Mouse (Mus musculus) 416B (cell line): ENCODE measurements at regions not wholly inside any gene's neighbourhood (a gene's known extent, or its start where the extent isn't known, plus 50 kb on each side); places are given as distances from the start of the nearest gene placed in this dataset.

Source experiments
- DNase-seq: peaks from one replicate; pipeline ENCODE4 v3.0.0; 2011; ENCODE audit warnings: low read depth

DNA sequence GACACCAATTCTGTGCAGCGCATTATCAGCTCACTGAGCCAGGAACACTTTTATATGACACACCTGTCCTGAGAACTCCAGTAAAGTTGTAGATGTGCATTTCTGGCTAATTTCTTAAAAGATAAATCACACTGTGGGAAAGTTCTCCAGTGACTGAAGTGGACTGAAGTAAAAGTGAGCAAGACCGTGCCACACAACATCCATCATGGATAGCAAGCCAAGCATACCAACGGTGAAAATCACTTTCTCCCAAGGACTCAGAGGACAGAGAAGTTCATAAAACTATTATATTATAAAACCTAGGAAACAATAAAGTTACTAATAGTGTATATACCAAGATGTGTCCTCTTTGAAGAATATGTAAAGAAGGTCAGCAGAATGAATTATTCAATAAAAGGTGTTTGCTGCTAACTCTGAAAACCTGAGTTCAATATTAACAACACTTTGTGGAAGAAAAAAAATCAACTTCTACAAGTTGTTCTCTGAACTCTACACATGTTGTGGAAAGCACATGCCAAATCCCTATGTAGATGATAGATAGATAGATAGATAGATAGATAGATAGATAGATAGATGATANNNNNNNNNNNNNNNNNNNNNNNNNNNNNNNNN is 298.2 kb upstream of the Igbp1b start:
- peak; percentile 1 for DNase-seq

GRCm38 (mm10) chr6:138950888-138951287 is 292.5 kb upstream of the Igbp1b start:
- DNase-seq: no peak

- DNase-seq: no peak
These were observed 288.3 kb upstream of the Igbp1b start for GRCm38 (mm10) chr6:138946632-138947031.

GRCm38 (mm10) chr6:138945432-138945831 is 287.1 kb upstream of the Igbp1b start:
- DNase-seq: no peak

DNA sequence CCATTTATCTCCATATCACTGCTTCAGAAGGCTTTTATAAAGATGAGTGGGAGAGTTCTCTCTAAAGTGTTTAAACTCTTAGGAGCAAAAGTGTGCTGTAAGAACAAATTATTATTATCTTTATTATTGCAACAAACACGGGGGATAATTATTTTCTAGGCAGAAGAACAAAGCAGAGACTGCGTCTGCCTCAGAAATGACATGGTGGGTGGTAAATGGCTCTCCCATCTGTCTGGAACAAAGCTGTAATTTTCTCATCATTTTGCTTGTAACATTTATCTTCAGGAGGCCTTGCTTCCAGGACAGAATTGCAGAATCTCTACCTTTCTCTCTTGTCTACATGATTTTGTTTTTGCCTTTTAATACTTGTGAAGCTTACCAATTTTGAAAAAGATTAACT is 261.8 kb upstream of the Igbp1b start:
- DNase-seq: no peak

GRCm38 (mm10) chr6:138919531-138919930 is 261.2 kb upstream of the Igbp1b start:
- no peak for DNase-seq

- DNase-seq: no peak
These were observed 256.6 kb upstream of the Igbp1b start for GRCm38 (mm10) chr6:138914981-138915380.

GRCm38 (mm10) chr6:138873610-138874009 is 215.3 kb upstream of the Igbp1b start:
- DNase-seq: no peak

DNA sequence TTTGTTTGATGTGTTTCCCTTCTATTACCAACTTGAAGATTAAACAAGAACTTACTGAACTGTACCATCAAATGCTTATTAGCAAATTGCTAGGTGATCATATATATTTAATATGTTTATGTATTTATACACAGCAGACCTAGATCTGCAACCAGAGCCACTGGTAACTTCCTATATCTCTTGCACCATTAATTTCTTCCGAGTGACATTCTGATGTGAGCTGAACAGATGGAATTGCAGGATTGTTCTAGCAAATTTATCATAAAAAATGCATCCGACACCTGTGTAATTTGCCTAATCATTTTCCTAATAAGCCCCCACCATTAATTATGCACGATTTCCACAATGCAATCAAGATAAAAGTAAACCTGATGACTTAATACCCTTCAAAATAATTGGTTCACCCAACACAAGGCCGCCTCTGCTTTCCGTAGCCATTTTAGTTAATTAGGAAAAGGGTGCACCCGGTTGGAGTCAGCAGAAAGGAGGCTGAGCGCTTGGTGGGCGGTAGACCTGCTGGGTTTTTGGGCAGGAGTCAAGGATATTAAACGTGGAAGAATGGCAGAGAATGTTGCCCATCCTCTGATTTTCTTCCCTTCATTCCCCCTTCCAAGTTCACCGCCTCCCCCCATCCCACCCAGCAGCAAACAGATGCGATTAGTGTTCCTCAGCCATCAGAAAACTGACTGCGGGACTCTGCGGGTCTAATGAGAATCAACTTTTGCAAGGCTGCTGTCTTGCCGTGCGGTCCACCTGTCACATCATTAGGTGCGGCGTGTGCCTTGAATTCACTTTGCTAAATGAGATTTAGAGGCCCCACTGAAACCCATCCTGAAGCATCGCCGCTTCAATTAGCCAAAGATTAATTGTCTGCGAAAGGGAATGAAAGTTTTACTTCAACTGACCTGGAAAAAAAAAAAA is 214.4 kb upstream of the Igbp1b start:
- no peak for DNase-seq

- no peak for DNase-seq
These were observed 179.7 kb upstream of the Igbp1b start for GRCm38 (mm10) chr6:138838043-138838442.

DNA sequence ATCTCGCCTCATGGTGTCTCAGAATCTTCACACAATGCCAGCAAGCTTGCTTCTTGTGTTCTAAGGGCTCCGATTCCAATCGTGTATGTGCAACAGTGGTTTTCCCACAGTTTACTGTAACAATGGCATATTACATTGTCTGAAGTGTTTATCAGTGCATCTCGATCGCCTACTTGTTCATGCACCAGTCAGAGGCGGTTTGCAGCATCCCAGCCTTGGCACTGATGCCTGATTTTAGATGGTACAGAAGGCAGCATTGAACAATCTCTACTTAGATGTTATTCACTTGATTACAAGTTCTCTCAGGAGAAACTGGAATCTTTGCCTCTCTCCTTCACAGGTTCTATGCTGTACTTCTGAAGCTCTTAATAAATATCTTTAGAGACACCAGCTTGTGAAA is 176.5 kb upstream of the Igbp1b start:
- DNase-seq: no peak

DNA sequence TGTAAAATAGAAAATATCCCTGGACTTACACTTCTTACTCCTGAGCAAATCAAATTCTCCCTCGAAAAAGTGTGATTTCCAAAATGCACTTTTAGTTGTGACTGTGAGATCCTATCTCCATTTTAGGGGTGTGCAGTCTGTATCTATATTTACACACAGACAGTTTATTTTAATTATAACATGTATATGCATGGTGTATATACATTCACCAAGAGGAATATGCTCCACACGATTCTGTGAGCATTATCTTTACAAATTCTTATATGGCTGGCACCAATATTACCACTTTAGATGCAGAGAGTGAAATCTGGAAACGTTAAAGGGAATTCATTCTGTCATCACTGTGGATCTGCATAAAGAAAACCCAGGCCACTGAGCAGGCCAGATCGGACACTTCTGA is 143.5 kb upstream of the Igbp1b start:
- DNase-seq: no peak

DNA sequence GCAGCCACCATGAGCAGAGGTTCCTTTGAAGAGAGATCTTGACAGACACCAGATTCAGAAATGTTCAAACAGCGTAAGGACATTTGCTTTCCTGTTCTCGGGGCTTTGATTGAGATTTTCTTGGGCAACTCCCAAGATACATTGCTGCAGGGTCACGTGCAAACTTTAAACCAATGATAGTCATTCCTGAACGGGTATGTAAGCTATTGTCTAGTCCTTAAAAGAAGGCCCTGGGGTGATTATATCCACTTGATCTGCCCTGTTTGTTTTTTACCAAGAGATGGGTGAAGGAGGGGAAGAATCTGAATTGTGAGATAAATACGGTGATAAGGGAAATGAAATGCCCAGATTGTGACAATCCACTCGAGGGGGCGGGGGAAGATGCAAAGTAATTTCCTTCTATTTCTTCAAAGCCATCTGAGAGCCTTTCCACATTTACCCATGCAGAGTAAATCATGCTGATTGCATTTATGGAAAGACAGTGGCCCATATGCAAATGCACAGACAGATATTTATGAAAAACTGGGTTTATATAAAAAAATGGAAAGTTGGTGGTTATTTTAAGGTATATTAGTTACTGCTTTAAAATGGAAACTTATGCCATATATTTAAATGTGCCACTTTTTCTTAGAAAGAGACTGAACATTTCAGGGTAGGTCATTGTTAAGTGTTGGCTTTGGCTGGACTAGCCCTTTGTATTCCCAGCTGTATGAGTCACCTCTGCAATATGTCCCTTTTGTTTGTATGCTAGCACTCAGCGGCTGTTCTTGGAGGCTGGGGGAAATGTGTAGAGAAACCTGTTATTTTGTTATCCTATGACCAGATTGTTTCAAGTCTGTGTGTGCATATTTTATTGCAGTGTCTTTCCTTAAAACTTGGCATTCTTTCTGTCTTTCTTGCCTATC is 142.7 kb upstream of the Igbp1b start:
- DNase-seq: no peak

GRCm38 (mm10) chr6:138794706-138795105 is 136.4 kb upstream of the Igbp1b start:
- DNase-seq: no peak

GRCm38 (mm10) chr6:138792802-138793201 is 134.5 kb upstream of the Igbp1b start:
- DNase-seq: no peak

- no peak for DNase-seq
These were observed 124.6 kb upstream of the Igbp1b start for GRCm38 (mm10) chr6:138782907-138783306.

- DNase-seq: no peak
These were observed 124.1 kb upstream of the Igbp1b start for GRCm38 (mm10) chr6:138782470-138782869.

- DNase-seq: no peak
These were observed 103.6 kb upstream of the Igbp1b start for GRCm38 (mm10) chr6:138761991-138762390.

- no peak for DNase-seq
These were observed 96.6 kb upstream of the Igbp1b start for GRCm38 (mm10) chr6:138754955-138755303.

GRCm38 (mm10) chr6:138754302-138754954 is 96.1 kb upstream of the Igbp1b start:
- DNase-seq: no peak

DNA sequence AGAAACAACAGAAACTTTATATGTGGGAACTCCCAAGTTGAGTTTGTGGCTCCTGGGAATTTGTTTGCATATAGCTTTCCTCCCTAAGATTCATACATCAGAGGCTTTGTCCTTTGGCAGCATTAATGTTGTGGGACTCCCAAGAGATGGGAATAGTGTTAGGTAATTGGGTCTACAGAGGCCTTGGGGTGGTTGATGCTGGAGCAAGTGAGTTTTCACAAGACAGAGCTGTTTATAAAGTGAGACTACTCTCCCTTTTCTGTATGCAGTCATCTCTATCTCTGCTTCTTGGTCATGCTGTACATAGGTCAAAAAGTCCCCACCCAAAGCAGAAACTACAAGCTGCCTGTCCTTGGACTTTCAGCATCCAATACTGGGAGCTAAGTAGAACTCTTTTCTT is 59.4 kb upstream of the Igbp1b start:
- no peak for DNase-seq
